Mouse (Mus musculus) Muller cell, postnatal 12 days (primary cell): Measurements from ENCODE around the gene Gm4177.
"Not testable (repeated sequence)": the region's sequence is repeated elsewhere in the genome, so short reads cannot be mapped to it uniquely, and the experiment has no call there.

Experiments used
- DNase-seq: peaks from one replicate; pipeline ENCODE4 v3.0.0-alpha.2; 2015; ENCODE audit errors: inconsistent ontology term

Gene Gm4177

GRCm38 (mm10) chr7:21796628-21797027, at the start of gene Gm4177:
Gene Gm4177 (minus strand): TSS chr7:21796728.
- DNase-seq, result not testable (repeated sequence)

- not testable (repeated sequence) for DNase-seq
Observed at GRCm38 (mm10) chr7:21844167-21844566, 47.6 kb upstream of the Gm4177 start, which contains the start of gene Gm5725. Gene Gm5725 (minus strand): TSS chr7:21844267.

GRCm38 (mm10) chr7:21832051-21832450, 35.5 kb upstream of the Gm4177 start, which contains the start of gene Vmn1r135:
Gene Vmn1r135 (plus strand): TSS chr7:21832351.
- DNase-seq, result not testable (repeated sequence)

GRCm38 (mm10) chr7:21761375-21761774, 35.2 kb downstream of the Gm4177 start, which contains the start of gene Gm4175:
Gene Gm4175 (minus strand): TSS chr7:21761475.
- DNase-seq, result not testable (repeated sequence)
